Mouse (Mus musculus): ENCODE data around the gene Dtnbp1.

GRCm38 (mm10) chr13:44977483-44978141 is 24.3 kb downstream of the Dtnbp1 start:
- TF ChIP-seq CTCF (IDR thresholded peaks at IDR 0.05; ENCODE audit: insufficient read depth, low read length) (peak; percentile 20; the same call in 1 of the 2 replicates), POLR2A (IDR thresholded peaks at IDR 0.05; ENCODE audit: borderline replicate concordance, extremely low read depth, low read depth, low read length) (no peak)

All from lung, adult 2 months (tissue).